Mouse (Mus musculus) urinary bladder, postnatal 25 days (tissue): ENCODE data around the gene Rin3.
A peak's percentile ranks its signal among the peaks of the same experiment; 100 is the strongest.

Source experiments
- DNase-seq: peaks from one replicate; pipeline ENCODE4 v3.0.0; 2022; ENCODE audit warnings: low spot score

Rin3 gene

DNA sequence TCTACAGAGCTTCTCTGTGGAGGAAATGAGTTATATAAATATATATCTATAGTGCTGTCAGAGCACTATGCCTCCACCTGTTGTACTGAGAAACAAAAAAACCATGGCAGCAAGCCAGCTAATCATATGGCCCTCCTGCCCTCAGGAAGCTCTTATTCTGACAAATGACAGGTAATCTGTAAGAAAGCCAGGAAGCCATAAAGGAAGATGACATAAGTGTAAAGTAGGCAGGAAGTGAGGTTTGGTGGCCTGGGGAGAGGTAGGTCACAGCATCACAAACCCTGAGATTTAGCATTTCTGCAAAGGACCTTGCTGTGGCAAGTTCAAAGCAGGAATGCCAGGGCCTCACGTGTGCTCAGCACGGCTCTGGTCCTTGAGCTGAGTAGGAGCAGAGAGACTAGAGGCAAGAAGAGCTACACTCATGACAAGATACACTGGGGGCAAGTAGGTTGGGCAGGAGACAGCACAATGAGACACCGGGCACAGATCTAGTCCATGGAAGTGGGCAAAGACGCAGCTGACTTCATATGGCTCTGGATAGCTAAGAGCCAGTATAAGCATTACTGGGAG lies 88.2 kb downstream of the Rin3 start:
- no peak for DNase-seq

DNA sequence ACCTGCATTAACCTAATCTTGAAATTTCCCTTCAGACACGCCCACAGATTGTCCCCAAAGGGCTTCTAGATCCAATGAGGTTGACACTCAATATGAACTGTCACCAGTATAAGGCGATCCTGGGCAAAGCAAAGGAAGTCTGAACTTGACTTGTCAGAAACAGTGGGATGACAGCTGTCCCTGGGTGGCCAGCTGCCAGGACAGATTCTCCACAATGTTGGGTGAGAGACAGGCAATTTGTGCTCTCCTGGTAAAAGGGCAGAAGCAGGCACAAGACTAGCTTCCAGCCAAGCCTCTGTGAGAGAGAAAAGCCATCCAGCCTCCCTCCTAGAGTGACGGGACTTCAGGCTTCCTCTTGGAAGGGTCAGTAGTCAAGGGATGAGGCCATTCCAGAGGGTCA lies 89.5 kb downstream of the Rin3 start:
- no peak for DNase-seq

DNA sequence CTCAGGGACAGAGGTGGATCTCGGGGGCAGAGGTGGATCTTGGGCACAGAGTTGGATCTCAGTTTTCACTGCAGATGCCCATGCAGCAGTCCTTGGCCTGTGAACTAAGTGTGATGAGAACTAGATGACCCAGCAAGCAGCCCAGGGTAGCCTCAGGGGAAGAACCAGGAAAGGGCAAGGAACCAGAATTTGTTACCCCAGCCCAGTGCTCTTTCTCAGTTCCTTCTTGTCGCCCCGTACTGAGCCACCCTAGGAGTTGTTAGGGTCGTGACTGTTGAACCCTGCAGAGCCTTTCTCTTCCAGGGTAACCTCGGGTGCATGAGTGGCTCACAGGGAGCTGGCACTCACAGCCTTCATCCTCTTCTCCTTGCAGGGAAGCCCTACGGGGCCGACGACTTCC lies 99.3 kb downstream of the Rin3 start:
- DNase-seq, result no peak

DNA sequence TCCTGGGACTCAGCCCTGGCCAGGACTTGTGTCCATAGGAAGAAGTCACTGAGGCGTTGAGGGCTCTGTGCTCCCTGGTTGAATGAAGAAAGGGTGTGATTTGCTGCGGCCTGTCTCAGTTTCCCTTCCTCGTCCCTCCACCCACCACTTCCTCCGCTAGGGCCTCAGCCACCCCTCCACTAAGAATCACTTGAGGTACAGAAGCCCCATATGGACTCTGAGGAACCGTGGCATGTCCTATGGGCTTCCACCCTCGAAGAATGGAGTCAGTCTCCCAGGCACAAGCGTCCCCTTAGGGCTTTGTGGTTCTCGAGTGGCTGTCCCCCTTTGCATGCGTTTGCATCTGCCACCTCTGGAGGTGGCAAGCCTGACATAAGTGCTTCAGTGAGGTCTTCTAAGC lies 100.4 kb downstream of the Rin3 start:
- DNase-seq, result no peak

DNA sequence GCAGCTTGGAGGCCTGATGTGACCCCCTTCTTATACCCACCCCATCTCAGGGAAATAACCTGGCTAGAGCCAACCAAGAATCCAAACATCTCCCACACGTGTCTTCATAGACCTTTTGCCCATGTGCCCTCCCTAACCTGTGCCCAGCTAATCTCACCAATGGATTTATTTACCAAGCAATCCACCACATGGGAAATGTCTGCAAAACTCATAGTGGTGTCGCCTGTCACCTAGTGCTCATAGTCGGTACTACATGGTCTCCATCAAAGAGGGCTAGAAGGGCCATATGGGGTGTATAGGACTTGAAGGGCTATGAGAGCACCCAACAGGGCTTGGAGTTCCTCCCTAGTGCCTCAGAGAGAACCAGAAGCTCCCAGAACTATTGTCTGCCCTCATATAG lies 102.0 kb downstream of the Rin3 start:
- DNase-seq, result peak; percentile 23

DNA sequence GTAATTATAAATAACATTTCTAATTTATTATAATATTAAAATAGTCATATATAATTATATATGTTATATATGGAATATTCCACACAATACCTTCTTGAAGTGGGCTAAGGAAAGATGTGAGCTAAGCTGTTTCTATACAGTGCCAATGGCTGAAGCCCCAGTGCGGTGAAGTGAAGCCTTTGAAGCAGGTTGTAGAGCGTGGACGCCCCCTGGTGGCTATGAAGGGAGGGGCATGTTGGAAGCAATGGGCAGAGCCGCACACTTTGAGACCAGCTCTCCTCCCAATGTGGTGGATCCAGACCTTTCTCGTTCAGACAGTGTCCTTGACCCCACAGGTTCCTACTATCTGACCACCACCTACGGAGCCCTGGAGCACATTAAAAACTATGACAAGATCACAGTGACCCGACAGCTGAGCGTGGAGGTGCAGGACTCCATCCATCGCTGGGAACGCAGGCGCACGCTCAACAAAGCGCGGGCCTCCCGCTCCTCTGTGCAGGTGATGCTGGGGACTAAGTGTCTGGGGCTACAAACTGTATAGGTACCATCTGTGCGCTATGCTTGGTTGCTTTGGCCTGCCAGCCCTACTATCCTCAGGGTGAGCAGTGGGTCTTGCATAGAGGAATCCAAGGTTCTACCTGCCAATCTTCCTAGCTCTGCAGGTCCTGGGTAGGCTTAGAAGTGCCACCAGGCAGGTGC lies 104.5 kb downstream of the Rin3 start:
- peak; percentile 82 for DNase-seq

DNA sequence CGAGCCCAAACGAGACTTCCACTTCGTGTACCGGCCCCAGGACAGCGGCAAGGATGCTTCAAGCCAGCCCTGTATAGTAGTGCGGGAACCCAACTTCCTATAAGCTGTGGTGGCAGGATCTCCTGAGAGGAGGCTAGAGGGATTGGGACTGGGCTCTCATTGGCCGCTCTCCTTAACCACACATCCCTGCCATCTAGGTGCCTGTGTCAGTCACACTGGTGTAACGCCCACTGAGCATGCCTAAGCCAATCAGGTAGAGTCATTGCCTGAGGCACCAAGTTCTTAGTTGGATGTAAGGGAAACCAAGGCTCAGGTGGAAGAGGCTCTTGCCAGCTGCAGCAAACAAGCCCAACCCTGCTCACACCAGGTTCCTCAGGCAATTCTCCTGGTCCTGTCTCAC lies 107.2 kb downstream of the Rin3 start:
- no peak for DNase-seq

DNA sequence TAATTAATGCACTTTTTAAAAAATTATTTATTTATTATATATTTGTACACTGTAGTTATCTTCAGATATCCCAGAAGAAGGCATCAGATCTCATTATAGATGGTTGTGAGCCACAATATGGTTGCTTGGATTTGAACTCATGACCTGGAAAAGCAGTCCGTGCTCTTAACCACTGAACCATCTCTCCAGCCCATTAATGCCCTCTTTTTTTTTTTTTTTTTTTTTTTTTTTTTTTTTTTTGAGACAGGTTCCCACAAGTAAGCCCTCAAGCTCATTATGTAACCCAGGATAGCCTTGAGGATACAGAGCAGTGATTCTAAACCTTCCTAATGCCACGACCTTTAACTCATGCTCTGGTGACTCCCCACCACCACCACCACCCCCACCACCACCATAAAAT lies 108.3 kb downstream of the Rin3 start:
- DNase-seq, result no peak

DNA sequence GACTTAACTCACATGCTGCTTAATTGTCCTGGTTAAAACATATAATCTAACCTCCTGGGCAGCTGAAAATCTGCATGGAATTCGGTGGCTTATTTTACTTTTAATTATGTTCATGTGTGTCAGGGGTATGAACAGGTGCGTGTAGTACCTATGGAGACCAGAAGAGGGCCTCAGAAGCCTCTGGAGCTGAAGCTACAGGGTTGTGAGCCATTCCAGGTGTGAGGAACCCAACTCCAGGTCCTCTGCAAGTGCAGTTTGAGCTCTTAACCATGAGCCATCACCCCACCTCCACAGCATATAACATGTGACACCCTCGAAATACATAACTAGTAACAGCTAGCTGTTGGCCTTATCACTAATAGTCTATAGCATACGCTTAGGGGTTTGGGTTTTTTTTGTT lies 109.1 kb downstream of the Rin3 start:
- DNase-seq, result peak; percentile 12

DNA sequence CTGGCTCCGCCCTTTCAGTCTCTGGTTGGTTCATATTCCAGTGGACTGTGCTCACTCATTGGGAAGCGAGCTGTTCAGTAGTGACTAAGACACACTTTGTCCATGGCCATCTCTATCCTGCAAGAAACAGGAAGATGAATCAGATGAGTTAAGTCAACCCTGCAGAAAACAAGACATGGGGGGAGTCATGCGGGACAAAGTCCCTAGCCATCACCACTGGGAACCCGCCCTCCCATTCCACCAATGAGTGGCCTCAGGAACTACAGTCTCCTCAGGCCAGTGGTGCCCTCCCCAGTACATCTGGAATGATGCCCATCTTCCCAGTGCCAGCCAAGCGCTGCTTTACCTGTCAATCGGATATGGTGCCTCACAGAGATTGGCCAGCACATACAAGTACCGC lies 111.6 kb downstream of the Rin3 start:
- DNase-seq, result no peak

DNA sequence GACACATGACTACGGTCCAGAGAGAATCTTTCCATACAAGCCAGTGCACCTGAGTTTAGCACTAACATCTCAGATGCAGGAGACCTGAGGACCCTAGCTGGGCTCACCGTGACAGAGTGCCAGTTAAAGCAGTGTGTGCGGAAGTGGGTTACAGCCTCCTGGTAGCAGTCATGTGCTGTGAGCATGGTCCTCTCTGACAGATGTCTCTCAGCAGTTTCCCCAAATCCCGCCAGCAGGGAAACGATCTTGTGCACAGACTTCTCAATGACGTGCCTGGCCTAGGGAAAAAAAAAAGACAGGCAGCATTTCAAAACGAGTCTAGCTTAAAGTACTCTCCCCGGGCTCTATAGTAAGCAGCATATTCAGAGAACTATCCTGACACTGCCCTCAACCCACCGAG lies 112.7 kb downstream of the Rin3 start:
- no peak for DNase-seq

DNA sequence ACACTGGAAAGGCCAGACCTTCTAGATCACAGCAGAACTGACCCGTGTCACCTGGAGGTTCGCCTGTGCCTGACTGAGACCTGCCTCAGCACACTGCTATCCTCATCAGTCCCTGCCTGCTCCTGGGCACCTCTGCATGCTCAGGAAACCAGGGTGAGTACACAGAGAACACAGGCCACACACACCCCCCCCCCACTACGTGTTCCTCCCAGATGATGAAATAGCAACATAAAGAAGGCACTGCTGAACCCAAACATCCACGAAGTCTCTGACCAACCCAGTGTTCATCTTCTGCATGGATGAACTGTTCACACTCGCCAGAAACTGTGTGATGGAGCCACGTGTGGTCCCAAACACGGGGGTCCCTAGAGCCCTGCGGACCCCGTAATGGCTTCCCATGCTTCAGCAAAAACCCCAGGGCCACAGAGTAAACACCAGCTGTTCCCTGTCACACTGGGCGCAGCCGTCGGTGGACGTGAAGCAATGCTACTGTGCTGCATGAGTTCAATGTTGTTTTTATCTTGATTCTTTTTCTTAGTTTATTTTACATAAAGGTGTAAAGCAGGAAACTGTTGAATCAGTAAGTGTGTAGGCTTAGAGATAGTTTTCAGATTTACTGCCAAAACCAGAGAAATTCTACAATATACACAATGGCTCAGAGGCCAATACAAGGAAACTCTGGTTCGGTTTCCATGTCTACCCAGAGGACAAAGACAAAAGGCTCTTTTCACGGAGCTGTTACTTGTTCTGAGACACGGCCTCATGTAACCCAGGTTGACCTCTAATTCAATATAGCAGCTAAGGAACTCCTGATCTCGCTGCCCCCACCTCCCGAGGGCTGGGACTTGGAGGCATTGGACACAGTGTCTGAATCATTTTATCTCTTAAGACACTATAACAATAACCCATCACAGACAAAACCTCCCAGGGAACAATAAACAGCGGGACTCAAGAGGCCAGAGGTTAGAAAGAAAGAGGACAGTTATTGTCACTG lies 113.4 kb downstream of the Rin3 start:
- DNase-seq, result no peak

DNA sequence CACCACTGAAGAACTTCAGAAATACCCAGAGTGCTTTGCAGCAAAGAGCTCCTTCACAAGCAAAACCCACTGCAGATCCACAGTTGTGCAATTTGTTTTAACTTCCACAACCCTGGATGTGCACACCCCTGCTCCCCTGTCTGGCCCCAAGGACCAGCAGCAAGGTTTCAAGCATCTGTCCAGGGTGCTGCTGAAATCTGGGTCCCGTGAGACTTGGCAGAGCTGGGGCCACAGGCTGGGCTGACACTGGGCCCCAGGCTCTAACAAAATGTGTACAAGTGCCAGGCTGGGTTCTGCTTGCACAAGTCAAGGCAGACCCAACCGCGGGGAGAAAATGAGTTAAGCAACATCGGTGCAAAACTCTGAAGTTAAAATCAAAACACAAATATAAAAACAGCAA lies 115.7 kb downstream of the Rin3 start:
- DNase-seq, result no peak

DNA sequence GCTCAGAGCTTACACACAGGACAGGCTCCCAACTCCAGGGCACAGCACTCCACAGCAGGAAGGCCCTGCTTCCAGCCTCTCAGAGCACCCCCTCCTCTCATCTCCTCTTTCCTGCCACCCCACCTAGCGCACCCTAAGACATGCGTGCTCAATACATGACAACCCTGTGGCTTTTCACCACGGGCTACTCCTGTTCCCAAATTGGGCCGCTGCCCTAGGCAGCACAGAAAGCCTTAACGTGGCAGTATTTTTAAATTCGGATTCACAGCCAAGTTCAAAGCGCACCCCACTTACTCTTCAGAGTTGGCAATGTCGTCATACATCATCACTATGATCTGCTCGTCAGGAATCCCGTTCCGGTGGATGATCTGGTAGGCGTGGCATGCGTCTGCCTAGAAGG lies 130.3 kb downstream of the Rin3 start:
- no peak for DNase-seq

DNA sequence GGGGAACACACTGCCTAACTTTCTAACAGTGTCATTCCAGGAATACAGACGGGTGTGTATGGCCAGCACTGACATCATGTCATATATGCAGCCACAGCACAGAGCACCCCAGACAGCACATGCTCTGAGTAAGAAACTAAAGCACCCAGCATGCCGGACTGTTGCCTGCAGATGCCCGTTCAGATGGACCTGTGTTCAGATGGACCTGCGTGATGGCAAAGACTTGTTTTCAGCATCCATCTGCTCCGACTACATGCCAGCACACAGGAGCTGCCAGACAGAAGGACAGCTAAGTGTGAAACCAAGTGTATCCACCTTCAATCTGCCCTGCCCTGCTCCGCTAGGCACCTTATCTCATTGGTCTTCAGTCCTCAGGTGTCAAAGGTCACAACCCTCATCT lies 131.8 kb downstream of the Rin3 start:
- DNase-seq, result no peak

DNA sequence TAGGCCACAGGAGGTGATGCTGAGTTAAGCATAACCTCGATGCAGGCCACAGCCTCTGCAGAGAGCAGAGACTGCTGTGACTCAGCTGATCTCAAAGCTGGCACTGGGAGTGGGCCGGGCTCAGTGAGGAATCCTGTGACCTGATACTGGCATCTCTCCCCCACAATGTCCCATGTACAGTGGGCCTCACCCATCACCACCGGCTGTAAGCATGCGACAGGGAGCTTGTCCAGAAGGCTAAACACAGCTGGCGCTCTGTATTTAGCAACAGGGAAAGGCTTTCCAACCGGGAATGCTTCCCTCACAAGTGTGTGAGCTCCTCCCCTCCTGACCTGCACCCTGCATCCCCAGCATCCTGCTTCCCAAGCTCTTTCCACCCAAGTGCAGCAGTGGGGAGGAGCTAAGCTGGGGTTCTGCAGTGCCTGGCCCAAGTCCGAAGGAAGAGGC lies 133.6 kb downstream of the Rin3 start:
- no peak for DNase-seq

DNA sequence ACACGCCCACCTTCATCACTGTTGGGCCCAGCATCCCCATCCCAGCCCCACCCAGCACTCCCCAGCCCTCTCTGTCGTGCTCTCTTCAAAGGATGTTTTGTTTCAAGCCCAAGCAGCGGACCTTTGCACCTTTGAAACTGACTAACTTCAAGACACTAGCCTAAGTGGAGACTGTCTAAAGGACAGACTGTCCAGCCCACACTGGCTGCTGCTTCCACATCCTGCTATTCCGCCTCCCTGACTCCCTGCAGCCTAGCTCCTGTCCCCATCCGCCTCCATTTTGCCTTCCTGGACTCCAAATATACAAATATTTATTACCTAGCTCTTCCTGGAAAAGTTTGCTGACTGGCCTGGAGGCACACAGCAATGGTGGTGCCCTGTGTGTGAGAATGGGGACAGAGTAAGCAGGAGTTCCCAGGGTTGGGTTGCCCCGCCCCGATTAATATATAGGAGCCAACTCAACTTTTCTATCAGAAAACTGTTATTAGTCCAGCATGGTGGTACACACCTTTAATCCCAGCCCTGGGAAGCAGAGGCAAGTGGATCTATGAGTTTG lies 134.2 kb downstream of the Rin3 start:
- no peak for DNase-seq

DNA sequence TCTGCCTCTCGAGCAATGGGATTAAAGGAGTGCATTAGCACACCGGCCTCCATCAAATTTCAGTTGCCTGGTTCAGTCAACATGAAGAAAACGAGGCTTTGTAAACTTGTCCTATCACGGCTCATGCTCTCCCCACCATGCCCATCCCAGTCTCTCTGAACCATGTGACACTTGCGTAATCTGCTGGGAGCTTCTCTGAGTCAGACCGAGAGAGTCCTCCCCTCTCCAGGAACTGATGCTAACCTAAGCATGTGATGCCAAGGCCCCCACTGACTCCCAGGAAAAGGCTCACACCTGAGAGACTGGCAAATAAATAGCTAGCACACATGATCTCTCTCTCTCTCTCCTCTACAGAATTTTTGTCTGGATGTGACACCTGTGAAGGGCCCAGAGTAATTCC lies 134.9 kb downstream of the Rin3 start:
- no peak for DNase-seq

DNA sequence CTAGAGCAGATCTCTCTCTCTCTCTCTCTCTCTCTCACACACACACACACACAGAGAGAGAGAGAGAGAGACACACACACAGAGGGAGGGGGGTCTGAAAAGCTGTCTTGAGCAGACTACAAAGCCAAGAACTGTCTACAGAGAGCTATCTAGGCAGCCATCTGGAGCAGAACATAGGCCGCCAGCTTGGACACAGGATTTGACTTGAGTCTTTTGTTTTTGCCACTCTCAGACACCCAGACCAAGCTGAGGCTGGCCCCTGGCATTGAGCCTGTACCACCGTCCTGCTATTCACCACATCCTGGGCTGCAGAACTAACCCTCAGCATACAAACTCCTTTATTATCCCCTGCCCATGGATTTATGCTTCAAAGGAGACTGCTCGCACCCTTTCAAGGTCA lies 136.7 kb downstream of the Rin3 start:
- DNase-seq, result no peak

DNA sequence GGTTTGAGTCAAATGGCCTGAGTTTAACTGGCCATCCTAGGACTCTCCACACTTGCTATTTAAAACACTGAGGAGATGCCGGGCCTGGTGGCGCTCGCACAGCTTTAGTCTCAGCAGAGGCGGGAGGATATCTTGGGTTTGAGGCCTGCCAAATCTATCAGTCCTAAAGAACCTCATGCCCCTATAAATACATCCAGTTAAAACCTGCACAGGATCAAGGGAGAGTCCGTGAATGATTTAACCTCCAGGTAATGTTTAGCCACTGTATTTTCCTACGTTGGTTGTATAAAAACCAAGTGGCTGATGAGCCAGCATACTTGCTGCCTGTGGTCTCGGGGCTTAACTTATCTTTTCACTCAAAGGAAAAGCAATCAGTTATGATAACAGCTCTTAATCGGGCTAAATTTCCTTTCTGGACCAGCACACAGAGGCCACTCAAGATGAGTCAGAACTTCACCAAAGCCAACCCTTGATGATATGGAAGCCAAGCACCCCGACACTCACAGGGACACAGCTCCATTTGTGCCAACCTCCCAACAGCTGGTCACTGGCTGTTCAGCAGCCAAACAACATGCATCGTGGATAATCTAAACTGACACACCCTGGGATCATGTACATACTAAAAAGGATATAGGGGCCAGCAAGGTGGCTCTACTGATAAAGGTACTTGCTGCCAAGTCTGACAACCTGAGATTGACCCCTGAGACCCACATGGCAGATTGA lies 137.5 kb downstream of the Rin3 start:
- DNase-seq, result no peak

DNA sequence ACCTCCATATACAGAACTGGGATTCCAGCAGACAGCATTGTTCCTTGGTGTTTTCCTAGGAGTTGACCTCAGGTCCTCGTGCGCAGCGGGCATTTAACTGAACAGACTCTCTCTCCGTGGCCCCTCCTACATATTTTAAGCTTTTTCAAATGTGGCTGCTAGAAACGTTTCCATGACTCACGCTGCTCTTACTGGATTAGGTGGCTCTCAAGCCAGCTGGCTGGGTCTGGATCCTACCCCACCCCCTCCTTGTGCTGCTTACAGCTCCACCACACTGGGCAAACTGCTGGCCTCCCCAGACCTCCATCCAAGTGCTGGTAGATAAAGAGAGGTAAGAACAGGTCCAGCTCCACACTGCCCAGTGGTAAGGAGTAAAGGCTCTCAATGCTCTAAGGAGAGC lies 139.2 kb downstream of the Rin3 start:
- peak; percentile 42 for DNase-seq
